Mouse (Mus musculus): ENCODE results near the gene Dusp7.

The Dusp7 gene

DNA sequence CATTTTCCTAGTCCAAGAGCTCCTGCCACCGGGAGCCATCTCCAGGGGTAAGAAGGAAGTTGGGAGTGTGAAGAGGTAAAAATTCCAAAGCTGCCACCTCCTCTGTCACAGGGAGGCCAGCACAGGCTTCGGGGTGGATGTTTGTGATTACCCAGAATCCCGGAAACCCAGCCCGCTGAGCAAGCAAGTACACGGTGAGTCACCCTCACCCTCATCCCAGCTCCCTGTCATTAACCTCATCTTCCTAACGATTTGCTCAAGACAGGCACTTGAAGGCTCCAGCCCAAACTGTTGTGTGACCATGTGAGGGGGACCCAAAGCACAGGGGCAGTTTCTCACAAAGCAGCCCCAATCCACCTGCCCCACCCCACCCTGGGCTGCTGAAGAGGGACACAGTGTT lies 14.7 kb upstream of the Dusp7 start:
- in situ Hi-C loops (cut with MboI; ENCODE audit: unreplicated experiment in 2 of 2): loop anchor here in 1 of 2 experiments (5.0 kb wide), 1 partner anchor 46 kb away; no protein-coding TSS in a partner anchor

DNA sequence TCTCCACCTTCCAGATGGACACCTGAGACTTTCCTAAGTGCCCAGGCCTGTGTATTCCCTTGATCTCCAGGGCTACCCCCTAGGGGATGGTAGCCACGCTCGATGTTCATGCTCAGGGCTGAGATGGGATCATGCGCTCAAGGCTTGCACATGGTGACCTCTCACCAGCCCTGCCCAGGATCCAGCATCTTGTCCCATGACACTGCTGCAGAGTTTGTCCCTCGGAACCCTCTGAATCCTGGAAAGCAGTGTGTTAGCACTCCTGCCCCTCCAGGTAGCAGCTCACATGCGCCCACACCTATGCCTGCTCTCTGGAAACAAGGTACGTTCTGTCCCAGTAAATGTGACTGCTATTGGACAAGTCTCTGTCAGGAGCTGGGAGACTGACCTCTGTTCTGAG lies 13.6 kb upstream of the Dusp7 start:
- in situ Hi-C loops (cut with MboI; ENCODE audit: unreplicated experiment in 2 of 2): loop anchor here in 1 of 2 experiments (5.0 kb wide), 1 partner anchor 48 kb away; no protein-coding TSS in a partner anchor

DNA sequence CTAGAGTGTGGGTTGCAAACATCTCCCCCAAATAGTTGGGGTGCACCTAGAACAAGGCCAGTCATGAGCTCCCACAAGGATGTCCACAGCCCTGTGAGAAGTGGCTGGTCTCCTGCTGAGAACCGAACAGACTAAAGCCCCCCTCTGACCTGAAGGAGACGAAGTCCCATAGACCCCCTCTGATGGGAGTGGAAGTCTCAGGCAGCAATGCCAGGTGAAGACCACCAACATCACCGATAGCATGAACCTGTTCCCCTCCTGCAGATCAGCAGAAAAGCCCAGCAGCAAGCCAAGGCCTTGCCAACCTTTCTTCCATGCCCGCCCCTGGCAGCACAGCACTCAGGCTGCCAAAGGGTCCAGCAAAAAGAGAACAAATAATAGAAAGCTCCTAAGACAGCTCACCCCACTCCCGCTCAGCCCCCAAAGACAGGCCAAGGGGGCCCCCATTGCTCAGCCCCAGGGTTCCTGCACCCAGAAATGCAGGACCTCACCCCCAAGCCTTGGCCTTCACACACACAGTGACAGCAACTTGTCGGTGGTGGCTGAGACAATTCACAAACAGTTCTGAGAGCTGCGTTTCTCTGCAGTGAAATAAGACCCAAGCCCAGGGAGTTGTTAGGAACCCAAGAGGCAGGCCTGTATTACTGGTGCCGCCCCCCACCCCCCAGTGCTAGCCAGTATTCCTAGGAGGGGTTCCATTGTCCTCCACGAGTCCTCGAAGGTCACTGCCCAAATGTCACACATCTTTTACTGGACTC lies 13.0 kb upstream of the Dusp7 start:
- in situ Hi-C loops (cut with MboI; ENCODE audit: unreplicated experiment in 2 of 2): no loop called here

DNA sequence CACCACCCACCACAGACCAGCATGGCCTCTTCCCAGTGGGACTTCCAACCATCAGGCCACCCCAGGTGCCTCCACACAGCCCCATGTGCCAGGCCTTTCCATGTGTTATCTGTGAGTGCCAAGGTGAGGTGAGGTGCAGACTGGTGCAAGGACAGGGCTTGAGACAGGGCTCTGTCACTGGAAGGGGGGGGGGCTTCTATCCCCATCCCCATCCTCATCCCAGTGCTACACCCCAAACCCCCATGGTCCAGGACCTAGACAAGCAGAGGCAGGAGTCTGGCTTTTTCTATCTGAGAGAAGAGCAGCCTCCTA lies 12.5 kb upstream of the Dusp7 start:
- in situ Hi-C loops (cut with MboI; ENCODE audit: unreplicated experiment in 2 of 2): no loop called here

DNA sequence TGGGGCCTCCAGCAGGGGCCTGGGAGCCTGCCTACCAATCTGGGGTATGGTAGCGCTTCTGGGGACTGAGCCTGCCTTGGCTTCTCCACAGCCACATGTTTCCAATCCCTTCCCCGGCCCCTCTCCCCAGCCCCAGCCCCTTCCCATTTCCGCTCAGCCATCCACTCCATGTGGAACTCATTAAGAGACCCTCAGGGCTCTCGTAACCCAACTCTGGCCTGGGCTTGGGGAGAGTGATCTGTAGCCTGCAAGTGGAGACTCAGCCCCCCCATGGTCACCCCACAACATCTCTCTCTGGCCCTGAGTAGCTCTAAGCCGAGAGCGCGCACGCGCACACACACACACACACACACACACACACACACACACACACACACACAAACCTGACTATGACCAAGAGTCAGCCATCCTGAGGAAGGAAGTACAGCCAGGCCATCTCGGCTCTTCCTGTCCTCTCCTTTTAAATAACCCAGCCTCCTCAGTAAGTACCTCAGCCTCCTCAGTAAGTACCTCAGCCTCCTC lies 12.0 kb upstream of the Dusp7 start:
- in situ Hi-C loops (cut with MboI; ENCODE audit: unreplicated experiment in 2 of 2): no loop called here

DNA sequence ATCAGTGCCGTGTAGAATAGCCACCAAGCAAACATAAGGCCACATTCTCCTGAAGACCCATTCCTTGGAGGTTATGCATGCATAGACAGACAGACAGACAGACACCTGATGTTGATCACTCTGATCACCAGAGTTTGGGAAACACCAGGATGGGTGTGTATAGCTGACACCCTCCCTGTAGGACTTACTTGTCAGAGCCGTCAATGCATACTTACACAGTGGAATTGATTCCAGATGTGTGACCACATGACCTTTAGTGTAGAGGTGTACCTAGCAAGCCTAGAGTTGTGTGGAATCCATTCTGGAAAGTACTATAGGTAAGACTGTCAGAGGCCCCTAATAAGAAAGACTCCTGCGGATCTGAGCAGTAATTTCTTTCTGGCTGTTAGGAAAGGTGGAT lies 11.3 kb upstream of the Dusp7 start:
- in situ Hi-C loops (cut with MboI; ENCODE audit: unreplicated experiment in 2 of 2): no loop called here

DNA sequence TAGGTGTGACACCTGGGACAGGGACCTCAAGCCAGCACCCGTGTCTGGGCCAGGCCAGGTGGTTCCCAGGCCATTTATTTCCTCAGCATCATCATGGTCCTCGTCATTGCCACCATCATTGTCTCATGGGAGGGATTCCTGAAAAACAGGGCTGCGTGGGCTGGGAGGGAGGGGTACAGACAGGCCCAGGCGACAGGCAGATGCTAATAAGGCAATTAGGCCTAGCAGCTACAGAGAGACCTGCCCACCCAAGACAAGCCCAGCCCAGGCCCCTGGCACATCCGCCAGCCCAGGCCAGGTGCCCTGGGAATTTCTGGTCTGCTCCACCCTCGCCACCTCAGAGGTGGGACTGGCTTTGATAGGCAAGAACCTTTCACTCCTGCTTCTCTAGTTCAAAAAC lies 9.1 kb upstream of the Dusp7 start:
- in situ Hi-C loops (cut with MboI; ENCODE audit: unreplicated experiment in 2 of 2): no loop called here

DNA sequence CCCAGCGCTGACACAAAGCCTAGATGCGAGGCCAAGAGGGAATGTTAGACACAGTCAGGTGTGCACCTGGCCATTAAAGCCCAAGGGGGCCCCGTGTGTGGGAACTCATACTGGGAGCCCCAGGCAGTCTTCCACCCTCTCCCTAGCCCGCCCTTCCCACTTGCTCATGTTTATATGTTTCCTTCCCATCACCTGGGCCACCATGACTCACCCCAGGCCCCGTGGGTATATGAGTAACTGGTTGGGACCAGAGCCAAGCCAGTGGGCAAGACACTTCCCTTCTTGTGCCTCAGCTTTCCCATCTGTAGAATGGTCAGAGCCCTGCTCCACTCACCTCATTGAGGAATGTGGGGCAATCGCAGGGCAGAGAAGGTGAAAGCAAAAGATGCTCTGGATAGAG lies 7.3 kb upstream of the Dusp7 start:
- in situ Hi-C loops (cut with MboI; ENCODE audit: unreplicated experiment in 2 of 2): no loop called here

DNA sequence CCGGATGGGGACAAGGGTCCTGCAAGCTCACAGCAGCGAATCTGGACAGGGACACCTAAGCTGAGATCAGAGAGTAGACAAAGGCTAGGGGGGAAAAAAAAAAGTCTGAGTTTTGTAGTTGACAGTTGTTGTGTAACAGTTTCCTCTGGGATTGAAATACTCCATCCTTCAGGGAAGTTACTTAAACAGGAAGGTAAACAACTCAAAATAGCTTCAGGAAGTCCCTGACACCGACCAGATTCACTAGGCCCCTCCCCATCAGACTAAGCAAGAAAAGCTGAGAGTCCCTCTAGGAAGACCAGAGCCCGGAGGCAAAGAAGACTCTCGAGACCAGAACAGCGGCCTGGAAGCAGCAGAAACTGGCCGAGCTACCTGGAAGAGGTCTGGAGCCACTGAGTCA lies 3.1 kb upstream of the Dusp7 start:
- in situ Hi-C loops (cut with MboI; ENCODE audit: unreplicated experiment in 2 of 2): no loop called here

DNA sequence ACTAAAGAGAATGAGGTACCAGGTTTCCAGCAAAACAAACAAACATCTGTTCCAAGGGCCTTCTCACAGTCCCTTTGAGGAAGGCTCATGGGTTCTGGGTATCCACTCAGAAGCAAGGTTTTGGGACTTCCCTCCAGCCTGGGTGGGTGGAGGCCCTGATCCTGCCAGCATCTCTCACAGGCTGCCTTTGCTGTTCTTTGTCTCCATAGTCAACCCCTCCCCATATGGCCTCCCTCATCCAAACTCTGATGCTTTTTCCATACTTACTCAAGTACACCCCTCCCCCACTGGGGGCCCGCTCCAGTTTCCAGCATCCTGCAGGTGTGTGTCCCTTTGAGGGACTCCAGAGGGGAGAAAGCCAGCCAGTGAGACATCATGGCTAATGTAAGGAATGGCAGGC lies 2.2 kb upstream of the Dusp7 start:
- in situ Hi-C loops (cut with MboI; ENCODE audit: unreplicated experiment in 2 of 2): no loop called here

DNA sequence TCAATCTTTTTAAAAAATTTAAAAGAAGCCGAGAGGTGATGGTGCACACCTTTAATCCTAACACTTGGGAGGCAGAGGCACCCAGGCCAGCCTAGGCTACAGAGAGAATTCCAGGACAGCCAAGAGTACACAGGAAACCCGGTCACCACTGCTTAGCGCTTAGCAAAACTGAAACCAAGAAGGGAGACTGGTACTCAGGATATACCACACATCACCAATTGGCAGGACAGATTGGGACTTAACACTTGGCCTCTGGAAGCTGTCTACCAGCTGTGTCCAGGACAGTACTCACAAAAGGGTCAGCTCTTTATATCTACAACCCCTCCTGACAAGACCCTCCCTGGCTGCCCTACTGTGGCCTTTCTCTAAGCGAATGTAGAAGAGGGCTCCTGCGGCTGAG lies 1.4 kb upstream of the Dusp7 start:
- in situ Hi-C loops (cut with MboI; ENCODE audit: unreplicated experiment in 2 of 2): no loop called here

DNA sequence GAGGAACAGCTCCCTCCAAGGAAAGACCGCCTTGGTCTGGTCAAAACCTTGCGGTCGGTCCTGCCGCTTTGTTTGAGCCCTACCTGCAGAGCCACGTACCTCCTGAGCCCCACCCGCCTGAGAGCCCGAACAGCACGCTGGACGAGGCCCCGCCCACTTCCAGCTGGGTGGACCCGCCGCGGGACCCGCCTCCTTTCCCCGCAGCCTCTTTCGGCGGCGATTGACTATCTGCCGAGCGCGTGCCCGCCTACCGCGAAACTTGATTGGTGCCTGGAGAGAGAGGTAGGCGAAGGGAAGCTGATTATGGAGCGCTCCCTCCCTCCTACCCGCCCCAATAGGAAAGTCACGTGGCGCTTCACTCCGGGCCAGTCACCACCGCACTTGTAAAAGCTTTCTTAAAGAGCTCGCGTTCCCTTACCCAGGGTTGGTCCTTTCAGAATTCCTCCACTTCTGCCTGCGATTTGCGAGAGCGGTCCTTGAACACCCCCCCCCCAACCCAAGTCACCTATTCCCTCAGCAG lies 780 bp upstream of the Dusp7 start:
- in situ Hi-C loops (cut with MboI; ENCODE audit: unreplicated experiment in 2 of 2): no loop called here

DNA sequence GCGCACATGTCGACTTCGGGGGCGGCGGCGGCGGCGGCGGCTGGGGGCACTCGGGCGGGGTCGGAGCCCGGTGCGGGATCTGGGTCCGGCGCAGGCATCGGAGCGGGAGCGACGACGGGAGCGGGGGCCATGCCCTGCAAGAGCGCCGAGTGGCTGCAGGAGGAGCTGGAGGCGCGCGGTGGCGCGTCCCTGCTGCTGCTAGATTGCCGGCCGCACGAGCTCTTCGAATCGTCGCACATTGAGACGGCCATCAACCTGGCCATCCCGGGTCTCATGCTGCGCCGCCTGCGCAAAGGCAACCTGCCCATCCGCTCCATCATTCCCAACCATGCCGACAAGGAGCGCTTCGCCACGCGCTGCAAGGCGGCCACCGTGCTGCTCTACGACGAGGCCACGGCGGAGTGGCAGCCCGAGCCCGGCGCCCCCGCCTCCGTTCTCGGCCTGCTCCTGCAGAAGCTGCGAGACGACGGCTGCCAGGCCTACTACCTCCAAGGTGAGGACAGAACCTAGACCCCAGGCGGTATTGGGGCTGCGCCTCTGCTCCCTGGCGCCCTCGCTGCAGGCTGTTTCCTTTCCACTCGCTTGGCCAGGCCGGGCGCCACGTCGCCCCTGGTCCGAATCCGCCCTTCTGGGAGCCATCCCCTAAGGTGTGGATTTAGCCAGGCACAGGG lies 534 bp downstream of the Dusp7 start:
- in situ Hi-C loops (cut with MboI; ENCODE audit: unreplicated experiment in 2 of 2): no loop called here

DNA sequence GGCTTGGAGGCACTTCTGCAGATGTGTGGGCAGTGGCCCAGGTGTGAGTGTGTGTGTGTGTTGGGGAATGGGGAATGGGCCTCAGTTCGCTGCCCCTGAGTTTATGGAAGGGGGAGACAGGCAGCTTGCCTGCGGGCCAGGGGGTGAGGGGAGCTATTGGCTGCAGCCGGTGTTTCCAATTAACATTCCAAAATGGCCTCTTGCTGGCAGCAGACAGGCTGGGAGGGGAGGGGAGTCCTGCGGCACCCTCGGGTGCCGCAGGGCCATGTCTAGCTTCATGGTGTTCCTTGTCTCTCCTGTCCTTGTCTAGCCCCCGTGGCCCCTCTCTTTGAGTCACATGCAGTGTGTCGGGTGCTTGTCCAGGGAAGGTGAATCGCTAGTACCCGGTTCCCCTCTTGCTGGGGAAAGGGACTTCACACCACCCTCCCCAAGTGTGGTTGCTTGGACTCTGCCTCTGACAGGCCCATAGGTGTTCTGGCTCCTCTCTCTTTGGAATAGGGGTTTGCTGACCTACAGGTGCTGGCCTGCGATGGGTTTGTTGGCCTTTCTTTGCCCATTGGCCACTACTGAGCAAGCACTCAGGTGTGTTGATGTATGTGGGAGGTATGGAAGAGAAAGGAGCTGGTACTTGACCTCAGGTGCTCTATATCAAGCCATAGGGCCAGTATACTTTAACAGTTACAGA lies 1.5 kb downstream of the Dusp7 start:
- in situ Hi-C loops (cut with MboI; ENCODE audit: unreplicated experiment in 2 of 2): no loop called here

DNA sequence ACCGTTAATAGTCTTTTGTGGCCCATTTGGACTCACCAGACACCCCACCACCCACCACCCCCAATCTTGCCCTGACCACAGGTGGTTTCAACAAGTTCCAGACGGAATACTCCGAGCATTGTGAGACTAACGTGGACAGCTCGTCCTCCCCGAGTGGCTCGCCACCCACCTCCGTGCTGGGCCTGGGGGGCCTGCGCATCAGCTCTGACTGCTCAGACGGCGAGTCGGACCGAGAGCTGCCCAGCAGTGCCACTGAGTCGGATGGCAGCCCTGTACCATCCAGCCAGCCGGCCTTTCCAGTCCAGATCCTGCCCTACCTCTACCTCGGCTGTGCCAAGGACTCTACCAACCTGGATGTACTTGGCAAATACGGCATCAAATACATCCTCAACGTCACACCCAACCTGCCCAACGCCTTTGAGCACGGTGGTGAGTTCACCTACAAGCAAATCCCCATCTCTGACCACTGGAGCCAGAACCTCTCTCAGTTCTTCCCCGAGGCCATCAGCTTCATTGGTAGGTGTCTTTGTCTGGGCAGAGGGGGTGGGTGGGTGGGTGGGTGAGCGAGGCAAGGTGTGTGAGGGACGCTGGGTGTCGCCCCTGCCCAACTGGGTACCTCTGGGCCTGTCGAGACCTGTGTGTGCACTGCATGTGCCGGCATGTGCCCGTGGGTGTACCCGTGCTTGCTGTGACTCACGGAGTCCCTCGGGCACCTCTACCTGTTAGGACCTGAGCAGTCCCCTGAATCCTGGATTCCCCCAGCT lies 2.4 kb downstream of the Dusp7 start:
- in situ Hi-C loops (cut with MboI; ENCODE audit: unreplicated experiment in 2 of 2): no loop called here

DNA sequence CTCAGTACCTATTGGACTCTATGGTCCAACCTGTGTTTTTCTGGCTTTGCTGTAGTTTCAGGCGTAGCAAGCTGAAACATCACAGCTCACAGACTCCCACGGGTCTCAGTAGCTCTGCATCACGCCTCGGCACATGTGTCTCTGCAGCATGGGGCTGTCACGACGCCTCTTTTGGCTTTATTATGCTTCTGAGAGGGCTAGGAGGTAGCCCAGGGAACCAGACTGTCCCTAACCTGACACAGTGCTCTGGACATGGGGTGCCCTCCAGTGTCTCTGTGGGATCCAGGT lies 2.9 kb downstream of the Dusp7 start:
- in situ Hi-C loops (cut with MboI; ENCODE audit: unreplicated experiment in 2 of 2): no loop called here

DNA sequence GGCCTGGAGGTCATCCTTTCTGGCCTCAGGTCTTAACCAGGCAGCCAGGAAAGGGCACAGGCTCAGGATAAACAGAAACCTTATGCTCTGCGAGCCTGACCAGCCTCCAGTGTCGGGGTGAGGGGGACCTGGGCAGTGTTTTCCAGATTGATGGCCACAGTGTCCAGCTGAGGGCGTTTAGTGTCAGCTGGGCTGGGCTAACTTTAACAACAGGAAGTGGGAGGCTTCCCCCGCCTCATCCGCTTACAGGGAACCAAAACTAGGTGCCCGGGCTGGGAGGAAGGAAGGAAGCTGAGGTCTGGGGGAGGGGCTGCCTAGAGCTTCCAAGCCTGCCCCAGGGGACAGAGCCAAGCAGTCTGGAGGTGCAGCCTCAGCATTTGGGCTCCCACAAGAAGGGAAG lies 3.3 kb downstream of the Dusp7 start:
- in situ Hi-C loops (cut with MboI; ENCODE audit: unreplicated experiment in 2 of 2): no loop called here

DNA sequence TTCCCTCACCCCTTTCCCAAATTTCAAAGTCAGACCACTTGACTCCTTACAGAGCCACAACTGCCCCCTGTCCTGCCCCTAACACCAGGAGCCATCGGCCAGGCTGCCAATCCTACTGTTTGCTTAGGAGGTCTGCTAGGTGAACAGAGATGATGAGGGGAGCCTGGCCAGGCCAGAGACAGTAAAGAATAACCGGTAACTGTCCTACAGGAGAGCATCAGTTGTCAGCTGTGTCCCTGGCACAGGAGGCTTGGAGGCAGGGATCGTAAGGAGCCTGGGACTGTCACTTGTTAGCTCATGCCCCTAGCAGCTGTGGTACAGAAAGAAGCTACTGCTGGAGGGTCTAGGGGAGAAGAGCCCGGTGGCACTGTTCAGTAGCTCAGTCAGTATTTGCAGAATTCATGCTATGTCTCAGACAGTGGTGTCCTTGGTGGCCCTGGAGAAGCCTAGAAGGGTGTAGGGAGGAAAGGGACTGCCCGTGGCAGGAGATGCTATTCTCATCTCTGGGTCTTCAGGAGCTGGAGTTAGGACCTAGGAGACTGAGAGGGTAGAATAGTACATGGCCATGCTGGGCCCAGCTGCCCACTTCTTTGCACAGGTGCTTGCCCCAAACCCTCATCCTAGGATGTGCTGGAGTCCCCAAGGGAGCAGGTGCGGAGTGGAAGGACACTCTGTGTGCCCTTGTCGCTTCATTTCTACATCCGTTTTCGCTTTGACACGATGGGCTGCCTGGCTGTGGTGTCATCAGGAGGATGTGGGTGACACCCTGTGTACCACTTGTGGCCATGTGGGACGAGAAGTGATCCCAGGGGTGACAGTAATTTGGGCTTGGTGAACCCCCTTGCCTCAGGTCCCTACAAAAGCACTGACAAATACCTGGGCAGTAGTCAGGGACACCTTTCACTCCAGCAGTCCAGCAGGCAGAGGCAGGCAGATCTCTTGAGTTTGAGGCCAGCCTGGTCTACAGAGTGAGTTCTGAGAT lies 4.3 kb downstream of the Dusp7 start:
- in situ Hi-C loops (cut with MboI; ENCODE audit: unreplicated experiment in 2 of 2): no loop called here

DNA sequence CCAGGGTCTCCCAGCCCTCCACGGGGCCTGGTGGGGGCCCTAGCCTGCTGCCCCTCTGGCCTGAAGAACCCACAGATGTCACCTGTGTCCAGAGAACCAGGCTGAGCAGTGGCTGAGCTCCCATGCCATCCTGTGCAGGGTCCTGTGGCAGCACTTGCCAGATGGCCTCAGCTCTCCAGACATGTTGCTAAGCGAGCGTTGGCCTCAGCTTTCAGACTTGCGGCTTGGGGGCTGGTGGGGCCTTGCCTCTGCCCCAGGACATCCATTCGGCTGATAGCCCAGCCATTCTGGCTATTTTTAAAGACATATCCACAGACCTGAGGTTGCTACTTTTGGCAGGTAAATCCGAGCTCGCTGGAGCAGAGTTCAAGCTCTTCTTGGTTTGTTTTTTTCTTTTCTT lies 5.5 kb downstream of the Dusp7 start:
- in situ Hi-C loops (cut with MboI; ENCODE audit: unreplicated experiment in 2 of 2): no loop called here

DNA sequence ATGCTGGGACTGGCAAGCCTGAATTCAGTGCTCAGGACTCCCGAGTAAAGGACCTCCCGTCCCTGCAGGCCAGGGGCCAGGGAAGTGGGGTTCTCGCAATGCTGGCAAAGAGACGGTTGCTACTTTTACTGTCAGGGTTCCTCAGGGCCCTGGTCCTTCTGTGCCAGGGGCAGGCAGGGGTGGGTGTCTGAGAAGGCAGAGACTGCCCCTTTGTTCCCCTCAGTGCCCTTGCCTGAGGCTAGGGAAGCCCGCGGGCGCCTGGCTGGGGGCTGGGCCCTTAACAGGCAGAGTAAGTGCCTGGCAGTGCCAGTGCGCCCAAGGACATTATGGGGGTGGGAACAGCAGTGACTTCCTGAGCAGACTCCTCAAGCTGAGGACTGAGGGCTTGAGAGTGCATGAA lies 8.8 kb downstream of the Dusp7 start:
- in situ Hi-C loops (cut with MboI; ENCODE audit: unreplicated experiment in 2 of 2): no loop called here
